Mouse (Mus musculus) left cerebral cortex, postnatal 14 days (tissue): ENCODE results near the gene Pom121l12. TPM values are rescaled to one million over a fixed set of nuclear protein-coding genes. Genes with fewer than 3 reads are reported as not detected.

Experiments
- DNase-seq, 2 experiments: peaks; one replicate each; pipeline ENCODE4 v3.0.0; 2021 to 2022; ENCODE audit warnings: low spot score in 2 of 2, mixed read lengths in 1 of 2
- intact Hi-C: fragments of 180-260 bp; cut with DNase I; formaldehyde crosslinking; loops from one replicate; pipeline ENCODE4 v1.15.1; 2025
- long read RNA-seq, 2 experiments: library from polyadenylated mRNA; stranded (forward); transcript quantifications; one replicate each; pipeline ENCODE4 v2.0.0; 2021
- total RNA-seq, 2 experiments: library from RNA; stranded (reverse); gene quantifications; 2 replicates each; pipeline ENCODE4 v1.2.3; 2021

Pom121l12 gene
- total RNA-seq = not detected
- long read RNA-seq, experiment 1 = 0 reads
- long read RNA-seq, experiment 2 = 0 reads

DNA sequence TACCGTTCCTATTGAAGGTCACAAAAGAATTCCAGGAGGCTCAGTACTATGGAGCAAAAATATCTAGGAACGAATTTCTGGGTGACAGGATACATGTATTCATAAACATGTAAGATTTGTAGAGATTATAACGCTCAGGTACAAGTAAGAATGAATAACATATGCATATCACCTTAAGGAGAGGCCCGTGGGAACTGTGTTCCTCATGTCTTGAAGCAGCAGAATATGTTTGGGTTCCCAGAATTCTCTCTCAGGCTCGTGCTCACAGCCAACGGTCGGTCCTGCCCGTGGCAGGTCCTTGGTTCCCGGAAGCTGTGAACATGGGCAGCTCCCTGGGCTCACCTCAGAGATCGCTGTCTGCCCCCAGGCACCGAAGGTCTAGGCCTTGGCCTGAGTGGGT, at the start of gene Pom121l12:
Gene Pom121l12, plus strand, starts transcription at position 301 of the 400 bp plus-strand sequence.
- DNase-seq = no peak
- intact Hi-C loops = no loop called here

GRCm38 (mm10) chr11:14611859-14612258, 12.8 kb downstream of the Pom121l12 start:
- peak in 1 of 2 experiments; percentile 6 for DNase-seq

More at GRCm38 (mm10) chr11:14611859-14612258, 12.8 kb downstream of the Pom121l12 start:
- intact Hi-C loops = no loop called here
